Comparison of ENCODE assay signal across 11 mouse cellular contexts in the genomic region with DNA sequence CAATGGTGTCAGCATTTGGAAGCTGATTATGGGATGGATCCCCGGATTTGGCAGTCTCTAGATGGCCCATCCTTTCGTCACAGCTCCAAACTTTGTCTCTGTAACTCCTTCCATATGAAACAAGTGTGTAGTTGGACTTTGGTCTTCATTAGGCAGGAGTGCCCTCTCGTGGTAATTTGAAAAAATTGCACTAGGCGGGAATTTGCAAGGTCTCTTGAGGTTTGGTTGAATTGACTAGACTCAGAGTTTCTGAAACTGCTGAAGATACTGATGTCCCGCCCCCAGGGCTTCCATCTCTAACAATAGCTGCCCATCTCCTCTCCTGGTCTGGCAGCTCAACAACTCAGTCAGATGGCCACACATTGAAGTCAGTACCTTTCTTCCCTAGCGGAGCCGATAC. TPM values are rescaled to one million over a fixed set of nuclear protein-coding genes. Genes with fewer than 3 reads are reported as not detected.
A peak's percentile ranks its signal among the peaks of the same experiment; 100 is the strongest.
DNase-seq lines count a peak whose midpoint lies in the region; ATAC-seq and TF ChIP-seq lines count a peak whose summit lies in the region.
"Had no signal": no experiment of that assay in that cellular context is flagged by ENCODE, and none has a peak within 500 bp of the region (broad histone marks: within the 10 kb centered on the region; RNA-seq: fewer than 3 reads in every experiment).

No protein-coding gene starts in this region.

- 0 out of 2 replicates have a peak, but pooled peaks cover 5% of the 10 kb centered on the region for H3K4me1 ChIP-seq in kidney, embryonic 15.5 days
- peaks cover 0 to 3% of the 10 kb centered on the region in 2 experiments; a peak in 2 of 4 replicates for H3K4me1 ChIP-seq in CH12.LX (ENCODE audit: control insufficient read depth in 1 of 2, insufficient read depth in 2 of 2)
- no peaks in the 10 kb centered on the region for H3K4me1 ChIP-seq in forebrain, embryonic 15.5 days
- no peaks in the 10 kb centered on the region for H3K4me1 ChIP-seq in limb, embryonic 13.5 days
- H3K4me1 ChIP-seq: embryonic facial prominence, embryonic 15.5 days had no signal

- 33% methylated on average over 7 of the region's 7 CpGs for WGBS in kidney, embryonic 15.5 days
- 26% methylated on average over 7 of the region's 7 CpGs for WGBS in forebrain, embryonic 15.5 days
- WGBS in limb, embryonic 13.5 days, result 34% methylated on average over 7 of the region's 7 CpGs

- peak; percentile 86 for TF ChIP-seq RAD21 in CH12.LX (IDR thresholded peaks at IDR 0.05; ENCODE audit: low read depth, low read length)

- no peak for ATAC-seq in kidney, embryonic 15.5 days (replicated peaks; ENCODE audit: low FRiP score)
- ATAC-seq in forebrain, embryonic 15.5 days (replicated peaks), result peak; percentile 32; the same call in 1 of the 2 replicates
- ATAC-seq in limb, embryonic 13.5 days (ENCODE audit: low FRiP score, low read depth), result peak; percentile 64; the same call in 1 of the 2 replicates
- ATAC-seq in neutrophil, adult 5-6 weeks (ENCODE audit: extremely low read depth, insufficient number of reproducible peaks, low FRiP score, poor library complexity, severe bottlenecking), result peak; percentile 74

- H3K36me3 ChIP-seq in kidney, embryonic 15.5 days, result no peaks in the 10 kb centered on the region
- peaks cover 4 to 14% of the 10 kb centered on the region in 2 experiments for H3K36me3 ChIP-seq in CH12.LX (replicated peaks in 1 of 2; ENCODE audit: control insufficient read depth in 1 of 2, insufficient read depth in 1 of 2, low read length in 1 of 2)
- no peaks in the 10 kb centered on the region for H3K36me3 ChIP-seq in forebrain, embryonic 15.5 days
- H3K36me3 ChIP-seq in limb, embryonic 13.5 days, result no peaks in the 10 kb centered on the region
- H3K36me3 ChIP-seq: embryonic facial prominence, embryonic 15.5 days had no signal

- dilution Hi-C loops in CH12.LX (cut with MboI; ENCODE audit: extremely low pct_ligation_motif_present, extremely low pct_unique_long_range_greater_than_20kb, low sequenced_read_pairs), result no loop called here

- TF ChIP-seq POLR2A in CH12.LX (IDR thresholded peaks at IDR 0.05; ENCODE audit: low read depth, low read length), result no peak

- in situ Hi-C loops in CH12.LX (cut with MboI; ENCODE audit: low pct_ligation_motif_present, low pct_unique_long_range_greater_than_20kb, low sequenced_read_pairs), result loop anchor here (25.0 kb wide), 1 partner anchor 159 kb away; a partner anchor contains a TSS

- peak; percentile 47 for DNase-seq in kidney, adult 18-20 months
- DNase-seq in CH12.LX (ENCODE audit: extremely low read depth), result peak; percentile 91
- peak; percentile 47 for DNase-seq in adrenal gland, postnatal 36 days
- no peak for DNase-seq in right cerebral cortex, postnatal 4 days

- no peaks in the 10 kb centered on the region for H3K79me2 ChIP-seq in CH12.LX (replicated peaks; ENCODE audit: control insufficient read depth, extremely low read depth, insufficient read depth, poor library complexity, severe bottlenecking)

- H3K9ac ChIP-seq in kidney, embryonic 15.5 days, result no peak overlapping the region
- no peak overlapping the region for H3K9ac ChIP-seq in CH12.LX (ENCODE audit: insufficient read depth, low read depth)
- no peak overlapping the region for H3K9ac ChIP-seq in forebrain, embryonic 15.5 days (replicated peaks)
- no peak overlapping the region for H3K9ac ChIP-seq in limb, embryonic 13.5 days
- H3K9ac ChIP-seq: embryonic facial prominence, embryonic 15.5 days; liver, embryonic 15.5 days had no signal

- TF ChIP-seq EP300 in CH12.LX (IDR thresholded peaks at IDR 0.05; ENCODE audit: low read length), result no peak

- H3K4me2 ChIP-seq in kidney, embryonic 15.5 days, result no peak overlapping the region
- H3K4me2 ChIP-seq in CH12.LX (ENCODE audit: insufficient read depth, low read depth, poor library complexity, severe bottlenecking), result no peak overlapping the region
- no peak overlapping the region for H3K4me2 ChIP-seq in forebrain, embryonic 15.5 days (replicated peaks)
- no peak overlapping the region for H3K4me2 ChIP-seq in limb, embryonic 13.5 days (replicated peaks)
- H3K4me2 ChIP-seq: embryonic facial prominence, embryonic 15.5 days; liver, embryonic 15.5 days had no signal

- H3K4me3 ChIP-seq in kidney, embryonic 15.5 days (replicated peaks), result no peak overlapping the region
- no peak overlapping the region for H3K4me3 ChIP-seq in CH12.LX (replicated peaks in 1 of 3; ENCODE audit: low read depth in 2 of 3, low read length in 2 of 3, poor library complexity in 1 of 3)
- H3K4me3 ChIP-seq in forebrain, embryonic 15.5 days, result no peak overlapping the region
- H3K4me3 ChIP-seq in limb, embryonic 13.5 days, result no peak overlapping the region
- H3K4me3 ChIP-seq: embryonic facial prominence, embryonic 15.5 days; liver, embryonic 15.5 days had no signal

- no peaks in the 10 kb centered on the region for H3K27me3 ChIP-seq in kidney, embryonic 15.5 days
- H3K27me3 ChIP-seq in CH12.LX (replicated peaks), result no peaks in the 10 kb centered on the region
- no peaks in the 10 kb centered on the region for H3K27me3 ChIP-seq in forebrain, embryonic 15.5 days
- H3K27me3 ChIP-seq in limb, embryonic 13.5 days, result no peaks in the 10 kb centered on the region
- H3K27me3 ChIP-seq: embryonic facial prominence, embryonic 15.5 days; liver, embryonic 15.5 days had no signal

- H3K9me3 ChIP-seq in kidney, embryonic 15.5 days (replicated peaks), result no peaks in the 10 kb centered on the region
- no peaks in the 10 kb centered on the region for H3K9me3 ChIP-seq in CH12.LX (replicated peaks; ENCODE audit: low read length)
- H3K9me3 ChIP-seq in forebrain, embryonic 15.5 days, result no peaks in the 10 kb centered on the region
- no peaks in the 10 kb centered on the region for H3K9me3 ChIP-seq in limb, embryonic 13.5 days
- H3K9me3 ChIP-seq: embryonic facial prominence, embryonic 15.5 days; liver, embryonic 15.5 days had no signal

- H3K27ac ChIP-seq in kidney, embryonic 15.5 days, result no peak overlapping the region
- H3K27ac ChIP-seq in CH12.LX (ENCODE audit: insufficient read depth, low read depth), result no peak overlapping the region
- no peak overlapping the region for H3K27ac ChIP-seq in forebrain, embryonic 15.5 days (replicated peaks)
- H3K27ac ChIP-seq in limb, embryonic 13.5 days, result no peak overlapping the region
- H3K27ac ChIP-seq: embryonic facial prominence, embryonic 15.5 days; liver, embryonic 15.5 days had no signal

- peak; percentile 72 to 95 for TF ChIP-seq CTCF in CH12.LX (conservative IDR thresholded peaks at IDR 0.05 in 1 of 2, IDR thresholded peaks at IDR 0.05 in 1 of 2; ENCODE audit: low read depth in 2 of 2, low read length in 2 of 2)

TF ChIP-seq in CH12.LX, 34 proteins besides CTCF, POLR2A, EP300 and RAD21 (continues in another document):
- TF ChIP-seq PAX5 (IDR thresholded peaks at IDR 0.05; ENCODE audit: low read length) (no peak), NELFE (IDR thresholded peaks at IDR 0.05; ENCODE audit: low read depth, low read length) (no peak), IRF4 (IDR thresholded peaks at IDR 0.05; ENCODE audit: low read depth, low read length) (peak; percentile 45; the same call in 1 of the 2 replicates)

RNA-seq across cellular contexts. Expression of a gene that starts 6.8 kb away (rescaled TPM):
- polyA plus RNA-seq in kidney, embryonic 15.5 days (2015; fragmentation: Nextera tagmentation; extraction: Ambion mirVana), result not detected in 2 replicates
- 0.04 TPM in 1 of 2 replicates, not detected in the other for total RNA-seq in CH12.LX (2012; rRNA removed)
- 0.18 TPM in 1 of 2 replicates, not detected in the other for total RNA-seq in CH12.LX (2014; rRNA removed)
- 0.08 and 0.10 TPM in 2 replicates for polyA plus RNA-seq in CH12.LX (2012; ENCODE audit: insufficient read length, low read depth)
- not detected for total RNA-seq in adrenal gland, postnatal 36 days (2021)
- polyA plus RNA-seq in forebrain, embryonic 15.5 days (2015; fragmentation: Nextera tagmentation; extraction: Ambion mirVana), result not detected in 2 replicates
- not detected in 2 replicates for polyA plus RNA-seq in limb, embryonic 13.5 days (2015; fragmentation: Nextera tagmentation; extraction: Ambion mirVana)
- 0.23 and 0.98 TPM in 2 replicates for total RNA-seq in neutrophil, adult 5-6 weeks (2017)
- polyA plus RNA-seq: liver, embryonic 15.5 days had no signal

RNA-seq across cellular contexts. Expression of a gene that starts 13.7 kb away (rescaled TPM):
- 0.10 and 0.15 TPM in 2 replicates for polyA plus RNA-seq in kidney, embryonic 15.5 days (2015; fragmentation: Nextera tagmentation; extraction: Ambion mirVana)
- total RNA-seq in CH12.LX (2012; rRNA removed) (not detected in 2 replicates), CH12.LX (2014; rRNA removed) (not detected in 2 replicates)
- not detected in 2 replicates for polyA plus RNA-seq in CH12.LX (2012; ENCODE audit: insufficient read length, low read depth)
- not detected for total RNA-seq in adrenal gland, postnatal 36 days (2021)
- not detected in 2 replicates for polyA plus RNA-seq in forebrain, embryonic 15.5 days (2015; fragmentation: Nextera tagmentation; extraction: Ambion mirVana)
- polyA plus RNA-seq in limb, embryonic 13.5 days (2015; fragmentation: Nextera tagmentation; extraction: Ambion mirVana), result 0.06 TPM in 1 of 2 replicates, not detected in the other
- 0.49 and 0.58 TPM in 2 replicates for total RNA-seq in neutrophil, adult 5-6 weeks (2017)
- polyA plus RNA-seq: embryonic facial prominence, embryonic 15.5 days; liver, embryonic 15.5 days had no signal

RNA-seq across cellular contexts. Expression of a gene that starts 27.3 kb away (rescaled TPM):
- polyA plus RNA-seq in kidney, embryonic 15.5 days (2015; fragmentation: Nextera tagmentation; extraction: Ambion mirVana), result 66.7 and 75.0 TPM in 2 replicates
- total RNA-seq in CH12.LX (2012; rRNA removed) (83.2 and 118 TPM in 2 replicates), CH12.LX (2014; rRNA removed) (63.2 and 67.7 TPM in 2 replicates)
- polyA plus RNA-seq in CH12.LX (2012; ENCODE audit: insufficient read length, low read depth), result 80.9 and 90.5 TPM in 2 replicates
- 100 to 1,000 TPM; 113 to 135 TPM for total RNA-seq in adrenal gland, postnatal 36 days (2021)
- polyA plus RNA-seq in forebrain, embryonic 15.5 days (2015; fragmentation: Nextera tagmentation; extraction: Ambion mirVana), result 30.2 and 30.3 TPM in 2 replicates
- polyA plus RNA-seq in limb, embryonic 13.5 days (2015; fragmentation: Nextera tagmentation; extraction: Ambion mirVana), result 56.3 and 60.7 TPM in 2 replicates
- 118 and 134 TPM in 2 replicates for total RNA-seq in neutrophil, adult 5-6 weeks (2017)

RNA-seq across cellular contexts. Expression of a gene that starts 33.2 kb away (rescaled TPM):
- polyA plus RNA-seq in kidney, embryonic 15.5 days (2015; fragmentation: Nextera tagmentation; extraction: Ambion mirVana), result not detected in 2 replicates
- not detected in 2 replicates for total RNA-seq in CH12.LX (2012; rRNA removed)
- not detected in 2 replicates for total RNA-seq in CH12.LX (2014; rRNA removed)
- polyA plus RNA-seq in CH12.LX (2012; ENCODE audit: insufficient read length, low read depth), result not detected in 2 replicates
- total RNA-seq in adrenal gland, postnatal 36 days (2021), result not detected
- polyA plus RNA-seq in forebrain, embryonic 15.5 days (2015; fragmentation: Nextera tagmentation; extraction: Ambion mirVana), result not detected in 2 replicates
- polyA plus RNA-seq in limb, embryonic 13.5 days (2015; fragmentation: Nextera tagmentation; extraction: Ambion mirVana), result not detected in 2 replicates
- not detected in 2 replicates for total RNA-seq in neutrophil, adult 5-6 weeks (2017)
- polyA plus RNA-seq: embryonic facial prominence, embryonic 15.5 days; liver, embryonic 15.5 days; testis, adult 2 months had no signal

RNA-seq across cellular contexts. Expression of a gene that starts 51.2 kb away (rescaled TPM):
- polyA plus RNA-seq in kidney, embryonic 15.5 days (2015; fragmentation: Nextera tagmentation; extraction: Ambion mirVana), result not detected in 2 replicates
- not detected in 2 replicates for total RNA-seq in CH12.LX (2012; rRNA removed)
- total RNA-seq in CH12.LX (2014; rRNA removed), result not detected in 2 replicates
- polyA plus RNA-seq in CH12.LX (2012; ENCODE audit: insufficient read length, low read depth), result not detected in 2 replicates
- total RNA-seq in adrenal gland, postnatal 36 days (2021), result not detected
- not detected in 2 replicates for polyA plus RNA-seq in forebrain, embryonic 15.5 days (2015; fragmentation: Nextera tagmentation; extraction: Ambion mirVana)
- polyA plus RNA-seq in limb, embryonic 13.5 days (2015; fragmentation: Nextera tagmentation; extraction: Ambion mirVana), result not detected in 2 replicates
- total RNA-seq in neutrophil, adult 5-6 weeks (2017), result not detected in 2 replicates
- polyA plus RNA-seq: liver, embryonic 15.5 days; testis, adult 2 months had no signal
